Mouse (Mus musculus): Measurements from ENCODE around the gene Gpr157. TPM values are rescaled to one million over a fixed set of nuclear protein-coding genes. Genes with fewer than 3 reads are reported as not detected.

Gene Gpr157
- polyA plus RNA-seq, 1 experiment from 2014 or later = 0.16 TPM

DNA sequence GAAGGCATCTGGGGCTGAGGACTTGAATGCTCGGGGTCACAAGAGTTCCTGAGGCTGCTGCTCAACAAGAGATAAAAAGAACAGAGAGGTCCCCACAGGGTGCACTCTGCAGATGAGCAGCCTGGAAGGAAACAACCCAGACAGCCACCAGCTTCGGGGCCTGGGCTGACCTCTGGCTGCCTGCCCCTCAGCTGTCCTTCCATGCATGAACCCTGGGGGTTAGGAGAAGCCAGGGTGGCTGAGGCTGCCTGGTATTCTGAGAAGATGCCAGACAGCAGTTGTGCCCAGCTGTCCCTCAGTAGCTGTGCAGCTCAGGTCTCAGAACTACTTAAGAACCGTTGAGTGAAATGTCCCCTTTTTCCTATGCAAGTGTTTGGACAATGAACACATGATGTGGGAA, 35.3 kb downstream of the Gpr157 start:
- Histone ChIP-seq H3K4me2 (ENCODE audit: low read depth, low read length) (no peak overlapping the region), H3K4me1 (ENCODE audit: control insufficient read depth, insufficient read depth, low read length) (0 out of 2 replicates have a peak, but pooled peaks cover 2% of the 10 kb centered on the region), H3K27ac (ENCODE audit: low read depth, low read length) (no peak overlapping the region), H3K9me3 (ENCODE audit: control insufficient read depth, low read length) (no peaks in the 10 kb centered on the region), H3K36me3 (ENCODE audit: control insufficient read depth, insufficient read depth, low read length) (no peaks in the 10 kb centered on the region), H3K9ac (replicated peaks; ENCODE audit: low read depth, low read length) (no peak overlapping the region), H3K4me3 (ENCODE audit: low read depth, low read length) (no peak overlapping the region), H3K27me3 (ENCODE audit: control insufficient read depth, insufficient read depth, low read length) (no peaks in the 10 kb centered on the region)
- WGBS = 70% methylated on average over 3 of the region's 3 CpGs
- no peak for ATAC-seq (ENCODE audit: low read depth)

DNA sequence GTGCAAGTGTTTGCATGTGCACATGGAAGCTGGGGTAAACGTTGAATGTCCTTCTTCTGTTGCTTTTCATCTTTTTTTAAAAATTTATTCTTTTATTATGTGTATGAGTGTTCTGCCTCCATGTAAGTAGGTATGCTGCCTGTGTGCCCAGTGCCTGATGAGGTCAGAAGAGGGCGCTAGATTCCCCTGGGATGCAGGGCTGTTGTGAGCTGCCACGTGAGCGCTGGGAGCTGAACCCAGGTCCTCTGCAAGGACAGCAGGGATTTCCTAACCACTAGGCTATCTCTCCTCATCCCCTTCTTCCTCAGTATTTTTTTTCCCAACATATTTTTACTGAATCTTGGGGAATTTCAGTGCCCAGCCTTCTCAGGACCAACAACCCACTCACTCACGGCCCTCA, 39.2 kb downstream of the Gpr157 start:
- H3K9me3 ChIP-seq (ENCODE audit: control insufficient read depth, low read length) = no peaks in the 10 kb centered on the region
- no peaks in the 10 kb centered on the region for H3K36me3 ChIP-seq (ENCODE audit: control insufficient read depth, insufficient read depth, low read length)
- no peak overlapping the region for H3K27ac ChIP-seq (ENCODE audit: low read depth, low read length)
- H3K9ac ChIP-seq (replicated peaks; ENCODE audit: low read depth, low read length) = no peak overlapping the region
- no peak overlapping the region for H3K4me2 ChIP-seq (ENCODE audit: low read depth, low read length)
- 88% methylated on average over 5 of the region's 5 CpGs for WGBS
- H3K27me3 ChIP-seq (ENCODE audit: control insufficient read depth, insufficient read depth, low read length) = no peaks in the 10 kb centered on the region
- no peaks in the 10 kb centered on the region for H3K4me1 ChIP-seq (ENCODE audit: control insufficient read depth, insufficient read depth, low read length)
- ATAC-seq (ENCODE audit: low read depth) = no peak
- H3K4me3 ChIP-seq (ENCODE audit: low read depth, low read length) = no peak overlapping the region

DNA sequence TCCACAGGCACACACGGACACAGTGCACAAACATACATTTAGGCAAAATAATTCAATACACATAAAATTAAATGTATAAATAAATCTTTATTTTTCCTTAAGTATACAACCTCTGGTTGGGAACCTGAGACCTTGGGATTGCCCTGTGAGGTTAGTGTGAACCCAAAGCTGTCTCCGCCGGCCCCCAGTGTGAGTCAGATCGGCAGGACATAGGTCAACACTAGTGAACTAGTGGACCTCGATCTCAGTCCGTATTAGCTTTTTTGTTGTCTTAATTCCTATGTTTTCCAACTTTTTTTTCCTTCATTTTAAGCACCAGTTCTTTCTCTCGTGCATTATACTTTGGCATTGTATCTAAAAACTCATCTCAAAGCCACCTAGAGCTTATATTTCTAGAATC, 40.7 kb downstream of the Gpr157 start:
- no peaks in the 10 kb centered on the region for H3K9me3 ChIP-seq (ENCODE audit: control insufficient read depth, low read length)
- no peak overlapping the region for H3K4me2 ChIP-seq (ENCODE audit: low read depth, low read length)
- no peak overlapping the region for H3K27ac ChIP-seq (ENCODE audit: low read depth, low read length)
- no peak overlapping the region for H3K9ac ChIP-seq (replicated peaks; ENCODE audit: low read depth, low read length)
- H3K4me1 ChIP-seq (ENCODE audit: control insufficient read depth, insufficient read depth, low read length) = no peaks in the 10 kb centered on the region
- H3K27me3 ChIP-seq (ENCODE audit: control insufficient read depth, insufficient read depth, low read length) = no peaks in the 10 kb centered on the region
- WGBS = 95% methylated on average over 7 of the region's 7 CpGs
- H3K4me3 ChIP-seq (ENCODE audit: low read depth, low read length) = no peak overlapping the region
- no peak for ATAC-seq (ENCODE audit: low read depth)
- no peaks in the 10 kb centered on the region for H3K36me3 ChIP-seq (ENCODE audit: control insufficient read depth, insufficient read depth, low read length)

DNA sequence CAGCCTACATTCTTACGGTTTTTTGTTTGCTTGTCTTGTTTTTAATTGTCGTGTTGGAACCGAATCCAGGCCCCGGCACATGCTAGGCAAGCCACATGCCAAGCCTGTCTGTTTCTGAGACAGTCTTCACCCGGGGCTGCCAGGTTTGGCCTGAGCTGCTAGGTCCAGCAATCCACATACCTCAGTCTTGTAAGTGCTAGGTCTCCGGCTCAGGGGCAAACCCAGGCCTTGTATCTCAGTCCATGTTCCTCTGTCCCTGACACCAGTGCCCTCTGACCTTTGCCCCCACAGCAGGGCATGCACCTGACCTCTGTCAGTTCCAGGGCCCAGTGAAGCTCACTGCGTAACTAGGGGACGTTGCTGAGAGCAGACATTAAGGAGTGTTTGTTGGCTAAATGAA, 41.4 kb downstream of the Gpr157 start:
- Histone ChIP-seq H3K9me3 (ENCODE audit: control insufficient read depth, low read length) (no peaks in the 10 kb centered on the region), H3K4me2 (ENCODE audit: low read depth, low read length) (no peak overlapping the region), H3K9ac (replicated peaks; ENCODE audit: low read depth, low read length) (no peak overlapping the region), H3K36me3 (ENCODE audit: control insufficient read depth, insufficient read depth, low read length) (no peaks in the 10 kb centered on the region), H3K27me3 (ENCODE audit: control insufficient read depth, insufficient read depth, low read length) (no peaks in the 10 kb centered on the region), H3K4me3 (ENCODE audit: low read depth, low read length) (no peak overlapping the region), H3K4me1 (ENCODE audit: control insufficient read depth, insufficient read depth, low read length) (no peaks in the 10 kb centered on the region), H3K27ac (ENCODE audit: low read depth, low read length) (no peak overlapping the region)
- 59% methylated on average over 8 of the region's 8 CpGs for WGBS
- ATAC-seq (ENCODE audit: low read depth) = no peak

DNA sequence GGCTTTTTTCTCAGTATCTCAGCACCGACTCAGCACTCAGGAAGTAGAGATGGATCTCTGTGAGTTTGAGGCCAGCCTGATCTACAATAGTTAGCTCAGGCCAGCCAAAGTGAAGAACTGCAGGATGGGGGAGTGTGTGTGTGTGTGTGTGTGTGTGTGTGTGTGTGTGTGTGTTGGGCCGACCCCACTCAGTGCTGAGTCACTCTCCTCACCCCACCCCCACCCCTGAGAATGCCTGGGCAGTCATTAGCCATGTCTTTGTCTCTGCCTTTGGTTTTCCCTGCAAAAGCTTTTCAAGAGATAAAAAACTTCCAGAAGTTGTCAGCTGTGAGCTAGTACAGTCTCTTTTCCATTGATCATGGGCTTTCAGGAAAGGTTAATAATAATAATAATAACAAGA, 43.5 kb downstream of the Gpr157 start:
- no peaks in the 10 kb centered on the region for H3K27me3 ChIP-seq (ENCODE audit: control insufficient read depth, insufficient read depth, low read length)
- H3K9me3 ChIP-seq (ENCODE audit: control insufficient read depth, low read length) = no peaks in the 10 kb centered on the region
- ATAC-seq (ENCODE audit: low read depth) = no peak
- 48% methylated on average over 2 of the region's 2 CpGs for WGBS
- H3K4me1 ChIP-seq (ENCODE audit: control insufficient read depth, insufficient read depth, low read length) = no peaks in the 10 kb centered on the region
- H3K36me3 ChIP-seq (ENCODE audit: control insufficient read depth, insufficient read depth, low read length) = no peaks in the 10 kb centered on the region
- H3K4me3 ChIP-seq (ENCODE audit: low read depth, low read length) = no peak overlapping the region
- H3K4me2 ChIP-seq (ENCODE audit: low read depth, low read length) = no peak overlapping the region
- H3K9ac ChIP-seq (replicated peaks; ENCODE audit: low read depth, low read length) = no peak overlapping the region
- H3K27ac ChIP-seq (ENCODE audit: low read depth, low read length) = no peak overlapping the region

DNA sequence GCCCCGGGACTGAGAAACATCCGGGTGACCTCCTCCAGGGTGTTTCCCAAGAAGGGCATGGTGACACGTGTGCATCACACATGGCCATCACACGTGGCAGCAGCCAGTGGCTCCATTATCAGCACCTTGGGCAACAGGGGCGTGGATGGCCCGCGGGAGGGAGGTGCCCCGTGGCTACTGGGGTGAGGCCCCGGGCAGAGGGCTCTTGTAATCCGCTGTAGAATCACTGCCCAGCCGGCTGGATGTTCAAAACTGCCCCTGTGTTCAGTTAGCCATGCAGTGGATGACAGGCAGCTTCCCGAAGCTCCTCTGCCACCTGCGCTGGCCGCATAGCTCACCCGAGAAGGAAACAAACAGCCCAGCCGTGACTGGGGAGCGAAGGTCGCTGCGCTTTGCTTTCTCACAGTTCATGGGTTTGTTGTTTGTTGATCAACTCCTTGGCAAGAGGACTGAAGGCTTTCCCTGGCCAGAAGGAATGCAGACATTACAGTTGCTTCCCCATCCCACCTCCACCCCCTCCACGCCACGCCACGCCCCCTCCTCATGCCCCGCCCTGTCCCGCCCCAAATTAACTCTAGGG, 45.6 kb downstream of the Gpr157 start:
- no peak overlapping the region for H3K27ac ChIP-seq (ENCODE audit: low read depth, low read length)
- ATAC-seq (ENCODE audit: low read depth) = no peak
- H3K4me3 ChIP-seq (ENCODE audit: low read depth, low read length) = no peak overlapping the region
- no peaks in the 10 kb centered on the region for H3K36me3 ChIP-seq (ENCODE audit: control insufficient read depth, insufficient read depth, low read length)
- H3K9ac ChIP-seq (replicated peaks; ENCODE audit: low read depth, low read length) = no peak overlapping the region
- no peaks in the 10 kb centered on the region for H3K9me3 ChIP-seq (ENCODE audit: control insufficient read depth, low read length)
- H3K27me3 ChIP-seq (ENCODE audit: control insufficient read depth, insufficient read depth, low read length) = no peaks in the 10 kb centered on the region
- H3K4me1 ChIP-seq (ENCODE audit: control insufficient read depth, insufficient read depth, low read length) = no peaks in the 10 kb centered on the region
- peak overlapping the region; percentile 14; the same call in 1 of the 2 replicates for H3K4me2 ChIP-seq (ENCODE audit: low read depth, low read length)
- WGBS = 27% methylated on average over 24 of the region's 24 CpGs

DNA sequence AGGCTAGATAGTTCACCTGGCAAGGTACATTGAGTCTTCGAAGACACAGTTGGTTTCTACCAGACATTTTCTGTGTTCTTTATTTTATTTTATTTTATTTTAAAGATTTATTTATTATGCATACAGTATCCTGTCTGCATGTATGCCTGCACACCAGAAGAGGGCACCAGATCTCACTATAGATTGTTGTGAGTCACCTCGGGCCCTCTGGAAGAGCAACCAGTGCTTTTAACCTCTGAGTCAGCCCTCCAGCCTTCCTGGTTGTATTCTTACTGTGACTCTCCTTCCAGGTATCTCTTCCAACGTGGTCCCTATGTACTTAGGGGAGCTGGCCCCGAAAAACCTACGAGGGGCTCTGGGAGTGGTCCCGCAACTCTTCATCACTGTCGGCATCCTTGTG, 48.1 kb downstream of the Gpr157 start:
- no peak overlapping the region for H3K27ac ChIP-seq (ENCODE audit: low read depth, low read length)
- no peaks in the 10 kb centered on the region for H3K27me3 ChIP-seq (ENCODE audit: control insufficient read depth, insufficient read depth, low read length)
- H3K9me3 ChIP-seq (ENCODE audit: control insufficient read depth, low read length) = no peaks in the 10 kb centered on the region
- H3K4me2 ChIP-seq (ENCODE audit: low read depth, low read length) = no peak overlapping the region
- no peaks in the 10 kb centered on the region for H3K36me3 ChIP-seq (ENCODE audit: control insufficient read depth, insufficient read depth, low read length)
- no peak overlapping the region for H3K4me3 ChIP-seq (ENCODE audit: low read depth, low read length)
- H3K4me1 ChIP-seq (ENCODE audit: control insufficient read depth, insufficient read depth, low read length) = no peaks in the 10 kb centered on the region
- 93% methylated on average over 7 of the region's 7 CpGs for WGBS
- H3K9ac ChIP-seq (replicated peaks; ENCODE audit: low read depth, low read length) = no peak overlapping the region
- ATAC-seq (ENCODE audit: low read depth) = no peak

DNA sequence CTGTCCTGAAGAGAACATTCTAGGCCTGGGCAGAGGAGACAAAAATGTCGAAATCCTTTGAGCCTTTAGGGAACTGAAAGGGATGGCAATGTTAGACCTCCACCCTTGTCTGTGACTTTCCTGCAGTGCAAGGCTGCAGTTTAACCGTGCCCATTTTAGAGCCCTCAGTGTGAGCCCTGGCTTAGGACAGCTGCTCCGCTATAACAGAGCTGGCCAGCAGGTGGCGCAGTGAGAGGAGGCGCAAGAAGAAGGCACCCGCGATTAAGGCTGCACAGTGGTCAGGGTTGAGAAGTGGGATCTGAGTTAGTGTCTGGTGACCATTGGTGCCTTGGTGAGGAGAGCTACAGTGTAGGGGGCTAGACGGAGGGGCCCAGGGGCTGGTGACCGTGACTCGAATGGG, 49.5 kb downstream of the Gpr157 start:
- no peak overlapping the region for H3K27ac ChIP-seq (ENCODE audit: low read depth, low read length)
- WGBS = 6% methylated on average over 10 of the region's 10 CpGs
- H3K4me1 ChIP-seq (ENCODE audit: control insufficient read depth, insufficient read depth, low read length) = no peaks in the 10 kb centered on the region
- ATAC-seq (ENCODE audit: low read depth) = peak; percentile 41; the same call in 1 of the 2 replicates
- no peak overlapping the region for H3K4me2 ChIP-seq (ENCODE audit: low read depth, low read length)
- no peak overlapping the region for H3K4me3 ChIP-seq (ENCODE audit: low read depth, low read length)
- H3K36me3 ChIP-seq (ENCODE audit: control insufficient read depth, insufficient read depth, low read length) = no peaks in the 10 kb centered on the region
- no peaks in the 10 kb centered on the region for H3K27me3 ChIP-seq (ENCODE audit: control insufficient read depth, insufficient read depth, low read length)
- H3K9me3 ChIP-seq (ENCODE audit: control insufficient read depth, low read length) = no peaks in the 10 kb centered on the region
- no peak overlapping the region for H3K9ac ChIP-seq (replicated peaks; ENCODE audit: low read depth, low read length)

DNA sequence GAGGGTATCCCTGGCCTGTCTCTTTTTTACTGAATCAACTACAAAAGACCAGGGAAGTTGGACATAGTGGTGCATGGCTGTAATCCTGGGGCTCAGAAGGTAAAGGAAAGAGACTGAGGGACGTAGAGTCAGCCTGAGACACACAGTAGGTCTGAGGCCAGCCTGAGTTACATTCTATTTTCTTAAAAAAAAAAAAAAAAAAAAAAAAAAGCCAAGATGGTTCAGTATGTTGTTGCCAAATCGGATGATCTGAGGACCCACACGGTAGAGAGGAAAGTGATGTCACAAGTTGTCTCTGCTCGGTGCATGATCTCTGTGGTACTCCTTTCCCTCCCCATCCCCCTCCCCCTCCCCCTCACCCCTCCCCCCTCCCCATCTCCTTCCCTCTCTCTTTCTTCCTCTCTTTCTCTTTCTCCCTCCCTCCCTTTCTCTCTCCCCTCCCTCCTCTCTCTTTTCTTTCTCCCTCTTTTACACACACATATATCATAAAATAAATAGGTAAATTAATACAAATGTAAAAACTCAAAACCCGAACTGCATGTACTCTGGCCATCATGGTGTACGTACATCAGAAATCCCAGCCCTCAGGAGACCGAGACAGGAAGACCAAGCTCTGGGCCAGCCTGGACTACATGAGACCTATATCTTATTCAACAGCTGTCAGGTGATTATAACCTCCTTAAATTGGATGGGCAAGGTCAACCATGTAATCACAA, 50.4 kb downstream of the Gpr157 start:
- H3K27ac ChIP-seq (ENCODE audit: low read depth, low read length) = no peak overlapping the region
- no peaks in the 10 kb centered on the region for H3K36me3 ChIP-seq (ENCODE audit: control insufficient read depth, insufficient read depth, low read length)
- H3K4me2 ChIP-seq (ENCODE audit: low read depth, low read length) = no peak overlapping the region
- no peaks in the 10 kb centered on the region for H3K9me3 ChIP-seq (ENCODE audit: control insufficient read depth, low read length)
- ATAC-seq (ENCODE audit: low read depth) = no peak
- no peaks in the 10 kb centered on the region for H3K4me1 ChIP-seq (ENCODE audit: control insufficient read depth, insufficient read depth, low read length)
- H3K4me3 ChIP-seq (ENCODE audit: low read depth, low read length) = no peak overlapping the region
- H3K9ac ChIP-seq (replicated peaks; ENCODE audit: low read depth, low read length) = no peak overlapping the region
- WGBS = 85% methylated on average over 7 of the region's 7 CpGs
- no peaks in the 10 kb centered on the region for H3K27me3 ChIP-seq (ENCODE audit: control insufficient read depth, insufficient read depth, low read length)
